Mouse (Mus musculus) lung, postnatal 25 days (tissue): ENCODE measurements at regions not wholly inside any gene's neighbourhood (a gene's known extent, or its start where the extent isn't known, plus 50 kb on each side); places are given as distances from the start of the nearest gene placed in this dataset.

ENCODE experiments used
- DNase-seq: peaks from one replicate; pipeline ENCODE4 v3.0.0; 2022; ENCODE audit warnings: low spot score

GRCm38 (mm10) chr2:73987441-73988105 lies 76.4 kb upstream of the Atp5g3 start:
- no peak for DNase-seq

- no peak for DNase-seq
Observed at GRCm38 (mm10) chr2:73985911-73986250, 74.8 kb upstream of the Atp5g3 start.

GRCm38 (mm10) chr2:73985238-73985910 lies 74.2 kb upstream of the Atp5g3 start:
- no peak for DNase-seq

GRCm38 (mm10) chr2:73983166-73983565 lies 72.0 kb upstream of the Atp5g3 start:
- DNase-seq: no peak

GRCm38 (mm10) chr2:73978072-73978471 lies 66.9 kb upstream of the Atp5g3 start:
- DNase-seq: no peak

GRCm38 (mm10) chr2:73973774-73974173 lies 62.6 kb upstream of the Atp5g3 start:
- DNase-seq: no peak

- no peak for DNase-seq
Observed at GRCm38 (mm10) chr2:73967618-73968017, 56.5 kb upstream of the Atp5g3 start.

- peak; percentile 20 for DNase-seq
Observed at GRCm38 (mm10) chr2:73965595-73965994, 54.5 kb upstream of the Atp5g3 start.
